Mouse (Mus musculus) liver, postnatal 0 days (tissue): ENCODE results near the gene Wipf2.

Experiments used
- CTCF ChIP-seq: sonication (generic); IDR thresholded peaks from 2 replicates; pipeline ENCODE4 v1.5.1; 2016; ENCODE audit warnings: antibody characterized with exemption, low read depth
- EP300 ChIP-seq: IDR thresholded peaks from 2 replicates; pipeline ENCODE4 v1.6.1; 2016; ENCODE audit warnings: antibody characterized with exemption, low read depth, mild to moderate bottlenecking

GRCm38 (mm10) chr11:98909654-98910053, 46.2 kb downstream of the Wipf2 start:
- TF ChIP-seq CTCF (peak; percentile 83), EP300 (no peak; the same call in 1 of the 2 replicates)
